Mouse (Mus musculus): ENCODE results near the gene Poglut1.

Gene Poglut1

DNA sequence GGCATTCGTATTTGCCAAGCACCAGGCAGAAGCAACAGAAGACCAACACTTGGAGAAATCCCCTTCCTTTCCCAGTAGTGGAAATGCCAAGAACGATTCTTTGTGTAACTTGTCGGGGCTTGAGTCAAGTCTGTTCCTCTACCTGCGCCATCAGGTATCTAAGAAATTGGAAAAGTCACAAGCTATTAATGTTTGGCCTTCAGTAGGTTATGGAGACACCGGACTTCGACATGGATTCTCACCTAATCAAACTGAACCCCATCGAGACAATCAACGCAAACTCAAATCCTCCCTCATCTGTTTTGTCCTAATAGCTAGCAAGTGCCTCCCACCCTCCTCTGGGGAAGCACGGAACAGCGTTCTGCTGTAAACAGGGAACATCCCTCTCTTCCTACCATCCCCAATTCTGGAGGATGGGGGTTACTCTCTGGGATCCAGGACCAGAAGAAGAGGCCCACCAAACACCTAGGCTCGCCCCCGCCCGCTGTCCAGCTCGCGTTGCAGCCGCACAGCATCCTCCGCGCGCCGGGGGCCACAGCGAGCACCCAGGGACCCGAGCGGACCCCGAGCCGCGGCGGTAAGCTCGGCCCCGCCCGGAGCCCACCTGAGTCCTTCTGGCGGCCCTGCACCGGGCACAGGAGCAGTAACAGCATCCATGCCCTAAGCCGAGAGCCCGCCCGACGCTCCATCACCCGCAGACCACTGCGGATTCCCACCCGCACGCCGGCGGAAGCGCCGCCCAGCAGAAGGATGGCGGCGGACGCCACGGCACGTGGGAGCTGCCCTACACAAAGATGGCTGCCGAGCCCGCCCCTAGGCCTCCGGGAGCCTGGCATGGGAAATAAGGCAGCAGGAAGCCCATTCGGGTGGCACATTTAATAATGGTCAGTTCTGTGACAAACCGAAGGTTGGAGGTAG, at the start of gene Poglut1:
TSS of gene Poglut1 (minus strand) at position 780 of the 918 bp plus-strand sequence.
- peak; percentile 66 for DNase-seq (ENCODE audit: low spot score)

DNA sequence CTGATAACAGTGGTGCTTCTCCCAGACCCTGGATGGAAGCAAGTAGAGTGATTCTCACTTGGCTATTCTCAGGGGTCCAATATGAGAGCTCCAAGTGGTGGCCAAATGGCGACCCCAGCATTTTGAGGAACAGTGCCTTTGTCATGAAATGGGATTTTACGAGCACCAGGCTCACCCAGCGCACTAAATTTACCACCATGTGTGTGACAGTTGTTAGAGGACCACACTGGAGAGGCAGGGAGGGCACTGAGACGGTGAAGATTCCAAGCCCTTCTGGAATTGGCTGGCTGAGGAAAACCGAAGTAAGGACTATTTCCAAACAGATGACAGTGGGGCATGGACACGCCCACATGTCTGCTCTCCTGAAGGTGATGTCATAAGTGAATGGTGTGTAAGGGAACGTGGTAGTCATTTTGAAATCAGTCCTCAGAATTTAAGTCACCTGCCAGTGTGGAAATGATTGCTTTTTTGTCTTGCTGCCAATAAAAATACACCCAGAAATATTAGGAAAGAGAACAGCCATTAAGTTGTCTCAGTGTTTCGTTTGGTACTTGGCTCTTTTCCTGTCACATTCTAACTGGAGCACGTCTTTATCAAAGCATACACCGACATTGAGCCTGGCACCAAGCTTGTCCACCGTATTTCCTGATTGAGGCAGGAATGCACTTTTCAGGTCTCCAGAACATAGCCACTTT, 49.1 kb upstream of the Poglut1 start:
- DNase-seq (ENCODE audit: low spot score), result no peak

DNA sequence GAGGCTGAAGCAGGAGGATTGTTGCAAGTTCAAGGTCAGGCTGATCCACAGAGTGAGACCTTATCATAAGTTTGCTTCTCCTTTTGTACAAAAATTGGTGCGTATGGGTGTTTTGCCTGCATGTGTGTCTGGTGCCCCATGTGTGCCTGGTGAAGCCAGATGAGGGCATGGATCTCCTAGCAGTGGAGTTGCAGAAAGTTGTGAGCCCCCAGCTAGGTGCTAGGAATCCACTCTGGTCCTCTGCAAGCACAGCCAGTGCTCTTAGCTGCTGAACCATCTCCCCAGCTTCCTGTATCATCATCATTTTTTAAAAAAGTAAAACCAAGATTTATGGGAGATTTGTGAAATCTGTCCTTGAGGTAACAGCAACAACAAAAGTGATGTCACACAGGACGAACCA, 46.6 kb upstream of the Poglut1 start:
- DNase-seq (ENCODE audit: low spot score), result no peak

DNA sequence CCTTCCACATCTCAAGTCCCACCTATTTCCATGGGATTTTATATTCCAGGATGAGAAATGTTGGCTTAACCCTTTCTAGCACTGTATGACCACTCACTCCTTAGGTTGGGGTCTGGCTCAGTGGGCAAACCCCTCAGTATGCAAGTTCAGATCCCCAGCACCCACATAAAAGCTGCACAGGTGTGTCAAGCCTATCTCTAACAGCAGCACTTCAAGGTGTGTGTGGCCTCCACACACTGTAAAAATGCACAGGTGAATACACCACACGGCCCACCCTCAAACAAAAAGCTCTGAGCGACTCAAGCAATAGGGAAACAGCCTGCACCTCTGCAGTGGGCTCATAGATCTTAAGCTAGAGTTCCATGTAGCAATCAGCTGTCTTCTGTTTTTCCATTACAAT, 46.0 kb upstream of the Poglut1 start:
- no peak for DNase-seq (ENCODE audit: low spot score)

DNA sequence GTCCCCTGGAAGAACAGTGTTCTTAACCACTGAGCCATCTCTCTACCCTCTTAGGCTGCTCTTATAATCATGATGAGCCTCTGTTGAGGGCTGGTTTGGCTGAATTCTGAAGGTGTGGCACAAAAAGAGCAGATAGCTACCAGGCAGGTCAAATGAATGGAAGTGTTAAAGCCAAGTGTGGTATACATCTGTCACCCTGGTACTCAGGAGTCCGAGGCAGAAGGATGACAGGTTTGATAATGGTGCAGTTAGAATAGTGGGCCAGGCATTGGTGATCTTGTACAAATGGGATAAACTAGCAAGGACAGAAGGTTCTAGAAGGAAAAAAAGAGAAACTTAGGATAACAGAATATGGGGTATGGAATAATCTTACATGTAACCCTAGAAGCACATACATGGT, 44.4 kb upstream of the Poglut1 start:
- DNase-seq (ENCODE audit: low spot score), result no peak

DNA sequence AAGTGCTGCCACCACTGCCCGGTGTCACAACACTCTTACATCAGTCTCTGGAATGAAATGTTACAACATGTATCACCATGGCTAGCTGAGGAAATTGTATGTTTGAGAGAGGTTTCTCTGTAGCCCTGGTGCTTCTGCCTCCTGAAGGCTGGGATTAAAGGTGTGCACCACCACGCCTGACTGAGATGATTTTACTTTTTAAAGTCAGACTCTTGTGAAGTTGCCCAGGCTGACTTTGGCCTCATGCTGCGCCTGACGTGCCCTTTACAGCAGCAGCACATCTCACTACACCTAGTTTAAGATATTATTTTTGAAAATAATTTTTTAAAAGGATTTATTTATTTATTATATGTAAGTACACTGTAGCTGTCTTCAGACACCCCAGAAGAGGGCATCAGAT, 42.9 kb upstream of the Poglut1 start:
- no peak for DNase-seq (ENCODE audit: low spot score)

DNA sequence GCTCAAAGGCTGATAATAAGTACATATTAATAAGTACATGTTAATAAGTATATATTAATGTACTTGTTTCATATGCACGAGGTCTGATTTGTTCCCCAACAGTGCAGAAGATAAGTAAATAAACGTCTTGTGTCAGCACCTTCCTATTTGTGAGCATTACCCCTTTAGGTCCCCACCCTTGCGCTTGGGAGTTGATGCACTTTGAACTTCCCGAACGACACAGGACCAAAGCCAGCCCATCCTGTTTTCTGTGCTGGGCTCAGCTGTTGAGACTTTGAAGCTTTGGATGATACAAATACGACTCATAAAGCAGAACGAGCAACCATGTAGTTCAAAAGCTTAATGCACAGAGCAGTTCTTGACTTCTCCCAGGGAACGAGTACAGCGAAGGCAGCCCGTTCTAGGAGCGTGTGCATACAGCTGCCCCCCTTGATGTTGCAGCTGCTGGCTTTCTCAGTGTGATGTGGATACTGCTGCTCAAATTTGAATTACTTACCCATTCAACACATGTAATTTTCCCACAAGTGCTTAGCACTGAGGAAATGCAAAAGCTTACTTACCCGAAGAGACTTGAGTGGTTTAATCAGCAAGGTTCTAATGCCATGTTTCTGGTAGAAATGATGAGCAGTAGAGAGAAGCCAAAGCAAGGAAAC, 42.1 kb upstream of the Poglut1 start:
- DNase-seq (ENCODE audit: low spot score), result no peak

DNA sequence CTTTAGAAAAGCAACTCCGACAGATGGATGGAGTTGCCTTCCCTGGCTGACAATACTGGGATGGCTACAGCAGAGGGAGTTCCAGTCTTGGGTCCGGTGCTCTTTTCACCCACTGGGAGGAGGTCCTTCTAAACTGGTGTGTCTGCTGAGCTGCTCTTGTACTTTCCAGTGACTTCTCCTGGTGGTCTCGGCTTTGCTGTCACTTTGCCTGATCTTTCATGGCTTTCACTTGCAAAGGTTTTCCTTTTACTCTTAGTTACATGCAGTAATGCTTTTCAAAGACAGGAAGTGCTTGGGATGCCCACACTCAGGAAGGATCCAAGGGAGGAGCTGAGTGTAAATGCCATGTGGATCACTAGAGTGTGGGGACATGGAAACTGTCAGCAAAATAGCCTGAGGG, 41.4 kb upstream of the Poglut1 start:
- DNase-seq (ENCODE audit: low spot score), result no peak

DNA sequence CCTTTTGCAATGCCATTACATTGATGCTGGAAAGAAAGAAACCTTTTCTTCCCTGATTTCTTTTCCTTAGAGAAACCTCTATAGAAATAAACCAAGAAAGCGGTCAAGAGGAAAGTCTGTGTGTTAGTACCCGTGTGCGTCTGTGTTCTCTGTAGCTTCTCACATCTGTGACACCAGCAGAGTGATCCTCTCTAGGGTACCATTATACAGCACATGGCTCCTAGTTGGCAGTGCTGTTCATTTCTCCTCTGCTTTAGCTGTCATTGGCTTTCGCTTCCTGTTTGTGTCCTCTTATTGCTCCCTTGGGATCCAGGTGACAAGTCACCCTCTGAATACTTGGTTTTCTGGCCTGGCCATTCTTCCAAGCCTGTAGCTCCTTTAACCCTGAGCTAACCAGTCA, 37.5 kb upstream of the Poglut1 start:
- no peak for DNase-seq (ENCODE audit: low spot score)

DNA sequence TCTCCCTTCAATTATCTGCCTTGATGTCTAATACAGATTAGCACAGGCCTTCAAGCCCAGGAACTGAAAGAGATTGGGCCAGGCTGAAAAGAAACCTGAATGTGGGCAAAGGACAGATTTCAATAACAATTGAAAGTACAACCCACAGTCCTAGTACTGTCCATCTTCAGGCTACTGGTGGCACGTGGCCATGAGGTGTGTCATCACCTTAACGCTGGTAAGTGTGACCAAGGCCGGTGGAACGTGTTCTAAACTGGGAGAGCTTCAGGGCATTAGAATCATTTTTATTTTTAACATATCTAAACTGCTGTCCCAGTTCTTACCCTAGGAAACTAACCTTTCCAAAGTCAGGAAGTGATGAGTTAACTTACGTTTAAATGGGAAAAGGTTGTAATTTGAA, 37.1 kb upstream of the Poglut1 start:
- no peak for DNase-seq (ENCODE audit: low spot score)

DNA sequence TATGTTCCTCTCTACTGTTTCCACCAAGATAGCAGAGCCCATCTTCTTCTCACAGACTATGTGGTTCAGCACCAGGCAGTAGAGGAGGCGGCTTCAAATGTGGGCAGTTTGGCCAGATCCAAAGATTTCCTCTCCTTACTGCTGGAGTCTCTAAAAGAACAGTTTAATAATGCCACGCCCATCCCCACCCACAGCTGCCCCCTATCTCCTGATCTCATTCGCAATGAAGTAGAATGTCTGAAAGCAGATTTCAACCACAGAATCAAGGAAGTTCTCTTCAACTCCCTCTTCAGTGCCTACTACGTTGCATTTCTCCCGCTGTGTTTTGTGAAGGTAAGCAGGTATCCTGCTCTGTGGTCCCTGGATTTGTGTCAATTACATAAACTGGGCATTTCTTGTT, 35.1 kb upstream of the Poglut1 start:
- DNase-seq (ENCODE audit: low spot score), result no peak

DNA sequence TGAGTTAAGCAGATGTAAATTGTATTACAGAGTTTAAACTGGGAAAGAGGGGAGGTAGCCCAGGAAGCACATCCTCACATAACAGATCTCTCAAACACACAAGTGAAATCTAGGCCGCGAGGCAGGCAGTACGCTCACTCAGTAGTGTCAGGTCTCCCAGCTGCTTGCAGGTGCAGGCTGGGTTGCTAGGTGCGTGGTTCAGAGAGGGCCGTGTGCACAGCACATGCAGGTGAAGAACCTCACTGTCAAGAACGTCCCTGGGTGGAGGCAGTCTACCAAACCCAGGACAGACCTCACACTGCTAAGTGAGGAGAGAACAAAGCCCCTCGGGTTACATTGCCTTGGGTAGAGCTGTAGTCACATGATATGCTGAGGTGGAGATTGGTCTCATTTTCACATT, 34.7 kb upstream of the Poglut1 start:
- no peak for DNase-seq (ENCODE audit: low spot score)

DNA sequence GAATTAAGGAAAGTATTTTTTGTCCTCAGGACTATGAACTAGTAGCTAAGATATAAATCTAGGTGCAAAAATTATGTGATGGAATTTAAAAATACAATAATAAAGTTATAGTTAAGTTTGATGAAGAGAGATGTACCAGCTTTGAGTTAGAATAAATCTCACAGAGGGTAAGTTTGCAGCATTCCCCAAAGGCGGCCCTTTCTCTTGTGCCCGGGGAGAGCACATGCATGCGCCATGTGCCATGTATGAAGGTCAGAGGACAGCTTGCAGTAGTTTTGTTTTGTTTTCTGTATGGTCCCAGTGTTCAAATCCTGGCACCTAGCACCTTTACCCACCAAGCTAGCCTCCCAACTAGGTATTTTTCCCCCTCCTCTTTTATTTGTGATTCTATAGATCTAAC, 21.4 kb upstream of the Poglut1 start:
- no peak for DNase-seq (ENCODE audit: low spot score)

DNA sequence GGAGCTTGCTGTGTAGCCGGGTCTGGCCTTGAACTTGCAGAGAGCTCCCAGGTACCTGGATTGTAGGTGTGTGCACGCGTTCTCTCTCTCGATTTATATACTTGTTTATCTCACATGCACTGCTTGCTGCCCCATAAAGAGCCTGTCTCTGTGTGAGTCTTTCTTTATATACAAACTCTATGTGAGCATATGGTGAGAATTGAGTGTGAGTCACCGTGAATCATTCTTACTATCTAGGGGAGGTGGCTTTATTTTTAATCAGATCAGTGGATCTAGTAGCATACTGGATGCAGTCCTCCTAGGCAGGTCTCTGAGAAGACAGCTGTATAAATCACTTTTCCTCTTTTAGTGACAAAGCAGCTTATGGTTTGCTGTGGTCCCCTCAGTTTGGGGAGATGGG, 18.1 kb upstream of the Poglut1 start:
- no peak for DNase-seq (ENCODE audit: low spot score)

DNA sequence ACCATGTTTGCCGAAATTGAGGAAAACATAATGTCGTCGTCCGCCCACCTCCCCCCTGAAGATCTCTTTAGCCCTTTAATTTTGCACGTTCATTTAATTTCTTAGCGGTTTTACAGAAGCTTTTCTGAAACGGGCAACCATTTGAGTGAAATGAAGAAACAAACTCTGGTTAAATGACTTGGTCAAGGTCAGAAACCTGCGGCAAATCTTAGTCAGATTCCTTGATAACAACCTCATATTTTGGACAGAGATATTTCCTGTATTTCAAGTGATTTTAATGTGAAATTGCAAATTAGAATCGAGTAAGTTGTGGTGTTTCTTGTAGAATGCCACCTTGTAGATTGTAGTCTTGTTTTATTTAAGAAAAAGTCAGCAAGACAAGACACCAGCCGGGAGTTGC, 13.5 kb upstream of the Poglut1 start:
- DNase-seq (ENCODE audit: low spot score), result no peak

DNA sequence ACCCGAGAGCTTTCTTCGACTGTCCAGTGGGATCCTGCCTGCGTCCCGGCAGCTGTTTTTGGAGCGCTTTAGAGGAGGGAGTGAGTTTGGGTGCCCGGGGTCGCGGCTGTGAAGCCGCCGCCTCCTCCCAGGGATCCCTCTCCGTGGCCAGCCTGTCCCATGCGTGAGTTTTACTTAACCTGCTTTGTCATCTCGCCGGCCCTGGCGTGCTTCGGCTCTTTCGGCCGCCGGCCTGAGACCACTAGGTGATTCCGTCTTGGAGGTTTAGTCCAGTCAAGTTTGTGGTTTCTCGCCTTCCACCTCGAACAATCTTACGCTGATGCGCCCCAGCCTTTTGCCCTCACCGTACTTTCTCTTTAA, 12.9 kb upstream of the Poglut1 start:
- DNase-seq (ENCODE audit: low spot score), result no peak

DNA sequence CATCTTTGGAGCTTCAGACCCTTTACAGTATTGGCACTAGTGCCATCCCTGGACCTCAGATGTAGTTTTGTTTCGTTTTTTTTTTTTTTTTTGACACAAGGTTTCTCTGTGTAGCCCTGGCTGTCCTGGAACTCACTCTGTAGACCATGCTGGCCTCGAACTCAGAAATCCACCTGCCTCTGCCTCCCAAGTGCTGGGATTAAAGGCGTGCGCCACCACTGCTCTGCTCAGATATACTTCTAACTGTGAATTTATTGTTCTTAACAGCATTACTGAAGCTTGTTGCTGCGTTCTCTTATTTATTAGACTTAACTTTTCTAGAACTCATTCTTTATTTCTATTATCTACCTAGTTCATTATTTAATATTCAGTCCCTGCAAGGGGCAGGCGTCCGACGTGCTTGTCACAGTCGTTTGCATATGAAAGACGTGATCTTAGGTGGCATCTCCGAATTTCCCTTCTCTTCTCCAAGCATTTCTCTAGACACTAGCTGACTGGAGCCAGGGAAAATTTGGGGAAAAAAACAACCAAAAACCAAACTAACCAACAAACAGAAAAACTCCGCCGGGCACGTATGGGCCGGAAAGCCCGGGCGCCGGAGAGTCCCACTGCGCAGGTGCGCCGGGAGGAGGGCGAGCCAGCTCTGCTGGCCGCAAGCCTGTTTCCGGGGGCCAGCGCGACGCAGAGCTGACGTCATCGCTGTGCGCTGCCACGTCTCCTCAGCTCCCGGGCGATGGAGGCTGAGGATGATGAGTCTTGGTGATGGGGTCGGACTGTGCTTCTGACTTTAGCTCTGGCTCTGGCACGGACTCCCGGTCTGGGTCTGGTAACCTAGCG, 12.3 kb upstream of the Poglut1 start:
- peak; percentile 89 for DNase-seq (ENCODE audit: low spot score)

DNA sequence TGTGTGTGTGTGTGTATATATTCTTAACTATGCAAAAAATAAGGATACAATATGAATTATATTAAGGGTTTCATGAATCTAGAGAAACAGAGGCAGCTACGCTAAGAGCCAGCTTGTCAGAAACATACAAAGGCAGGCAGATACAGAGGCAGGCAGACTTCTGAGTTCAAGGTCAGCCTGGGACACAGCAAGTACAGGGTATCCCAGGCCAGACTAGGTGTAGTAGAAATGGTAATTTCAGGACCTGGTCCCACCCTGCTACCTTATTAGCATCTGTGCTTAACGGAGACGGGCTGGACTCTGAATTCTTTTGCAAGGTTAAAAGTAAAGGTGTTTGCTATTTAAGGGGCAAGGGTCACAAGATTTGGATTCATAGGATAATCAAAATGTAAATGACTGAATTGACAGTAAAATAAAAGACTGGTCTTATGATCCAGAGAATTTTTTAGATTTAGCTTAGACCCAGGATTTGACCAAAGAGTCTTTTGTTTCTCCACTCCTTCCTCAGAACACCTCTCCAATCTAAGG, 8.2 kb upstream of the Poglut1 start, which contains the start of gene Tmem39a:
TSS of gene Tmem39a (plus strand) at position 478 of the 528 bp plus-strand sequence.
- DNase-seq (ENCODE audit: low spot score), result no peak

DNA sequence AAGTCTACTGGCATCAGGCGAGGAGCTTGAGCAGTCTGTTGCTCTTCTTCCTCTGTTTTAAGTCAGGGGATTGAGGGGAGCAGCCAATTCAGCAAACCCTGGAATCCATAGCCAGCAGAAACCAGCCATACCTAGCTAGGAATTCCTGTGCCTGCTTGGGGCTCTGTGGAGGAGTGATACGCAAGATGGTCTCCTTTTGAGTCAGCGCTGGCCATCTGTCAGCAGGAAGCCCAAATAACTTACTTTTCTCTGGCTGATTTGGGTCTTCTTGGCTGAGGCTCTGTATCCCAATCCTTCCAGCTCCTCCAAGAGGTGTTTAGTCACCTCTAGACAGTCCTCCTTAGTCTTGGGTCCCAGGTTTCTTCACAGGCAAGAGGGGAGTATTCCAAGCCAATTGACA, 5.9 kb upstream of the Poglut1 start:
- no peak for DNase-seq (ENCODE audit: low spot score)

DNA sequence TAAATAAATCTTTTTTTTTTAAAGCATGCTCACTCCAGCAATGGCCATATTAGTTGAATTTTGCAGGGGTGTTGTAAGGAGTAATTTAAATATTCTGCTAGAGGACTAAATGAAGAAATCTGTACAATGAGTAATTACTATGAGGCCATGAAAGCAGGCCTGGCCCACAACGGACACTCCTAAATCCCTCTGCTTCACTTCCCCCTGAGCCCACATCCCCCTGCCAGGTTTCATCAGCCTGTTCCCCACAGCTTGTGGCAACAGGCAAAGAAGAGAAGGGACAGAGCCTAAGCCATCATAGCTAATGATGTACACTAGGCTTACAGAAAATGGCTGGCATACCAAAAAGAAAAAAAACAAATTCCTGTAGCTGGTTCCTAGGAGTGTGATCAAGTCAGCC, 2.1 kb downstream of the Poglut1 start:
- DNase-seq (ENCODE audit: low spot score), result no peak

DNA sequence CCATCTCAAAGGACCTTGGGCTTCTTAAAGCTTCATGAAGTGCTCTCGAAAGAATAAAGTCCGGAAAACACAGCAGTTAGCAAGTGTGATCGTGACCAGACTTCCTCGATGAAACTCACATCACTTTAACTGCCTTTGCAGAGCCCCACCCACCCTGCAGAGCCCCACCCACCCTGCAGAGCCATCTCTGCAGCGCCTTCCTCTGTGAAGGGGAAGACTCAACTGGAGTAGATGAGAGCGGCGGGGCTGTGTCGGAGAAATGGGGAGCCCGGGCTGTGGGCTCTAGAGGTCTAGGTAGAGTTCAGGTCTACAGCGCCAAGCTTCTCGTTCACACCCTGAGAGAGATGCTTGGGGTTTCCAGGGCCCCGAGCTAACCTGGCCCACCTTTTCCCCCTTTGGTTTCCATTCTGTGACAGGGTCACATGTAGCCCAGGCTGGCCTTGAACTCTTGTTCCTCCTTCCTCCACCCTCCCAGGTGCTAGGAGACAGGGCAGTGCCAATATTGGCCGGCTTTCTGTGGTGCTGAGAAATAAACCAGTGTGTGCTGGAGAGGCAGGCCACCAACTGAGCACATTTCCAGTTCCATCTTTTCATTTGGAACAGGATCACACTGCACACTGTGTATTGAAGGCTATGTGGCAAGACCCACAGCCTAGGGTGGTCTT, 11.2 kb downstream of the Poglut1 start:
- DNase-seq (ENCODE audit: low spot score), result no peak

All from ovary, postnatal 10 days (tissue).